Mouse (Mus musculus) stomach, postnatal 0 days (tissue): ENCODE results near the gene Abcc5.

ENCODE experiments used
- CTCF ChIP-seq: IDR thresholded peaks from 2 replicates; pipeline ENCODE4 v1.5.1; 2016; ENCODE audit warnings: antibody characterized with exemption, low read depth, mild to moderate bottlenecking, moderate library complexity
- EP300 ChIP-seq: optimal IDR thresholded peaks from 2 replicates; pipeline ENCODE3; 2016; ENCODE audit warnings: antibody characterized with exemption

DNA sequence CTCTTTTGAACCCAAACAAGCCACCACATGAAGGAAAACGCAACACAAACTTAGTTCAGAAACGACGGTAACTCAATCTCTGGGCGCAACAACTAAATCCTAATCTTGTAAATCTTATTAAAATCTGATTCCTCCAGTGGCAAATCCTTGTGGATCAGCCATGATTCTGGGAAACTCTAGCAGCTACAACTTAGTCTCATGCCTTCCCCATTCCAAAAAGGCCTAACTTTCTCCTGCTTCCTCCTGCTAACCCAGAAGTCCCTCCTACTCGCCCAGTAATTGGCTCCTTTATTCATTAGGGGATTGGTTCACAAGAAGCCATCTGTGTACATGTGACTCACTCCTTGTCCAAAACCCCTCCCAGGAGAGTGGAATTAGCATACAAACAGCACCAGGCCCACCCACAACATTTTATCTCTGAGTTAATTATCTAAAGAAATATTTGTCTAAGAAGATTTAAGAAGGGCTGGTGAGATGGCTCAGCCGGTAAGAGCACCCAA lies 28.0 kb upstream of the Abcc5 start:
- TF ChIP-seq CTCF: no peak
- no peak for TF ChIP-seq EP300
